Mouse (Mus musculus) ES-Bruce4 (cell line): ENCODE results near the gene Lipc. TPM values are rescaled to one million over a fixed set of nuclear protein-coding genes. Genes with fewer than 3 reads are reported as not detected.

Source experiments
- H3K27ac ChIP-seq: 2 replicates; pipeline ENCODE4 v1.5.1; 2012; ENCODE audit warnings: low read length, inconsistent platforms; ENCODE audit not compliant: insufficient read depth
- H3K27me3 ChIP-seq: 2 replicates; pipeline ENCODE4 v1.6.1; 2012; ENCODE audit warnings: mild to moderate bottlenecking, low read length, inconsistent platforms; ENCODE audit not compliant: control insufficient read depth, poor library complexity, insufficient read depth, severe bottlenecking
- H3K36me3 ChIP-seq: 2 replicates; pipeline ENCODE4 v1.6.1; 2012; ENCODE audit warnings: inconsistent platforms, mild to moderate bottlenecking, low read length, moderate library complexity; ENCODE audit not compliant: control insufficient read depth, poor library complexity, insufficient read depth, severe bottlenecking
- H3K4me1 ChIP-seq: one replicate; pipeline ENCODE4 v1.8.1; 2011; ENCODE audit warnings: low read length; ENCODE audit not compliant: control insufficient read depth, insufficient read depth
- H3K4me3 ChIP-seq: 2 replicates; pipeline ENCODE4 v1.5.1; 2011; ENCODE audit warnings: low read depth, mild to moderate bottlenecking, low read length
- H3K9ac ChIP-seq: 2 replicates; pipeline ENCODE4 v1.6.1; 2012; ENCODE audit warnings: low read depth, mild to moderate bottlenecking, inconsistent platforms; ENCODE audit not compliant: poor library complexity, severe bottlenecking
- H3K9me3 ChIP-seq: replicated peaks from 2 replicates; pipeline ENCODE4 v1.6.1; 2012; ENCODE audit warnings: mild to moderate bottlenecking, low read length, inconsistent platforms; ENCODE audit not compliant: control insufficient read depth, poor library complexity, insufficient read depth, severe bottlenecking
- CTCF ChIP-seq: IDR thresholded peaks from one replicate; pipeline ENCODE4 v1.8.1; 2011; ENCODE audit warnings: low read depth, low read length
- EP300 ChIP-seq: IDR thresholded peaks from 2 replicates; pipeline ENCODE4 v1.6.1; 2011; ENCODE audit warnings: low read depth, low read length; ENCODE audit not compliant: insufficient read depth
- POLR2A ChIP-seq: IDR thresholded peaks from one replicate; pipeline ENCODE4 v1.8.1; 2011; ENCODE audit warnings: low read length; ENCODE audit not compliant: insufficient read depth
- polyA plus RNA-seq: library from polyadenylated mRNA; stranded (reverse); fragments of >200 nt; gene quantifications from 2 replicates; pipeline ENCODE4 v1.2.4, GENCODE M21; 2011; ENCODE audit warnings: low read depth; ENCODE audit not compliant: missing spikeins, insufficient read depth, insufficient read length

Lipc gene
- polyA plus RNA-seq, 1 experiment, result not detected

- no peak for TF ChIP-seq EP300
- TF ChIP-seq CTCF, result no peak
- TF ChIP-seq POLR2A, result no peak
- H3K27ac ChIP-seq, result peak overlapping the region; percentile 29
- H3K4me3 ChIP-seq, result no peak overlapping the region
- H3K9ac ChIP-seq, result no peak overlapping the region
- no peaks in the 10 kb centered on the region for H3K36me3 ChIP-seq
- no peaks in the 10 kb centered on the region for H3K27me3 ChIP-seq
- no peaks in the 10 kb centered on the region for H3K9me3 ChIP-seq
- H3K4me1 ChIP-seq, result peaks cover 9% of the 10 kb centered on the region
Measured at GRCm38 (mm10) chr9:70816701-70817305, 135.2 kb downstream of the Lipc start.

- no peaks in the 10 kb centered on the region for H3K9me3 ChIP-seq
- no peak overlapping the region for H3K4me3 ChIP-seq
- no peak for TF ChIP-seq CTCF
- TF ChIP-seq EP300, result no peak
- no peak for TF ChIP-seq POLR2A
- no peak overlapping the region for H3K9ac ChIP-seq
- H3K27ac ChIP-seq, result no peak overlapping the region
- H3K4me1 ChIP-seq, result peaks cover 8% of the 10 kb centered on the region
- H3K27me3 ChIP-seq, result no peaks in the 10 kb centered on the region; the same call in 1 of the 2 replicates
- H3K36me3 ChIP-seq, result no peaks in the 10 kb centered on the region
Measured at GRCm38 (mm10) chr9:70812551-70812950, 139.5 kb downstream of the Lipc start.

GRCm38 (mm10) chr9:70807714-70808113 lies 144.3 kb downstream of the Lipc start:
- no peaks in the 10 kb centered on the region for H3K36me3 ChIP-seq
- TF ChIP-seq EP300 (no peak), POLR2A (no peak), CTCF (no peak)
- no peak overlapping the region for H3K27ac ChIP-seq
- H3K9ac ChIP-seq, result no peak overlapping the region
- H3K4me1 ChIP-seq, result no peaks in the 10 kb centered on the region
- no peaks in the 10 kb centered on the region for H3K9me3 ChIP-seq
- H3K4me3 ChIP-seq, result no peak overlapping the region
- no peaks in the 10 kb centered on the region; the same call in 1 of the 2 replicates for H3K27me3 ChIP-seq

- no peaks in the 10 kb centered on the region; the same call in 1 of the 2 replicates for H3K27me3 ChIP-seq
- no peaks in the 10 kb centered on the region for H3K4me1 ChIP-seq
- H3K4me3 ChIP-seq, result no peak overlapping the region
- H3K27ac ChIP-seq, result no peak overlapping the region
- H3K9ac ChIP-seq, result no peak overlapping the region
- TF ChIP-seq CTCF, result no peak
- TF ChIP-seq POLR2A, result no peak
- TF ChIP-seq EP300, result no peak
- no peaks in the 10 kb centered on the region for H3K9me3 ChIP-seq
- no peaks in the 10 kb centered on the region for H3K36me3 ChIP-seq
Measured at GRCm38 (mm10) chr9:70806069-70806468, 146.0 kb downstream of the Lipc start.

GRCm38 (mm10) chr9:70802816-70803215 lies 149.2 kb downstream of the Lipc start:
- no peak overlapping the region for H3K4me3 ChIP-seq
- no peaks in the 10 kb centered on the region for H3K36me3 ChIP-seq
- H3K27ac ChIP-seq, result no peak overlapping the region
- H3K4me1 ChIP-seq, result no peaks in the 10 kb centered on the region
- H3K9me3 ChIP-seq, result no peaks in the 10 kb centered on the region
- TF ChIP-seq POLR2A, result no peak
- no peak for TF ChIP-seq CTCF
- TF ChIP-seq EP300, result no peak
- no peak overlapping the region for H3K9ac ChIP-seq
- no peaks in the 10 kb centered on the region for H3K27me3 ChIP-seq

- no peaks in the 10 kb centered on the region for H3K36me3 ChIP-seq
- no peaks in the 10 kb centered on the region for H3K9me3 ChIP-seq
- no peaks in the 10 kb centered on the region for H3K27me3 ChIP-seq
- TF ChIP-seq EP300, result no peak
- TF ChIP-seq POLR2A, result no peak
- TF ChIP-seq CTCF, result no peak
- no peak overlapping the region for H3K4me3 ChIP-seq
- H3K27ac ChIP-seq, result no peak overlapping the region
- H3K9ac ChIP-seq, result no peak overlapping the region
- H3K4me1 ChIP-seq, result no peaks in the 10 kb centered on the region
Measured at GRCm38 (mm10) chr9:70801761-70802160, 150.3 kb downstream of the Lipc start.
